Mouse (Mus musculus): ENCODE measurements around the gene Rpl3l. TPM values are rescaled to one million over a fixed set of nuclear protein-coding genes. Genes with fewer than 3 reads are reported as not detected.

Rpl3l gene
- polyA plus RNA-seq, 1 experiment from 2014 or later: not detected

- H3K4me2 ChIP-seq: no peak overlapping the region
- ATAC-seq (ENCODE audit: low read depth): no peak
- no peaks in the 10 kb centered on the region for H3K9me3 ChIP-seq (replicated peaks)
- DNase-seq: no peak
- no peak overlapping the region for H3K9ac ChIP-seq
- no peak overlapping the region for H3K4me3 ChIP-seq (replicated peaks)
- 0 out of 2 replicates have a peak, but pooled peaks cover 16% of the 10 kb centered on the region for H3K27me3 ChIP-seq
- peaks cover 15% of the 10 kb centered on the region for H3K4me1 ChIP-seq (replicated peaks)
- no peak overlapping the region for H3K27ac ChIP-seq
- 76% methylated on average over 14 of the region's 14 CpGs for WGBS (ENCODE audit: insufficient replicate concordance)
- H3K36me3 ChIP-seq: no peaks in the 10 kb centered on the region
Measured at GRCm38 (mm10) chr17:24730787-24731186, 3.2 kb downstream of the Rpl3l start.

DNA sequence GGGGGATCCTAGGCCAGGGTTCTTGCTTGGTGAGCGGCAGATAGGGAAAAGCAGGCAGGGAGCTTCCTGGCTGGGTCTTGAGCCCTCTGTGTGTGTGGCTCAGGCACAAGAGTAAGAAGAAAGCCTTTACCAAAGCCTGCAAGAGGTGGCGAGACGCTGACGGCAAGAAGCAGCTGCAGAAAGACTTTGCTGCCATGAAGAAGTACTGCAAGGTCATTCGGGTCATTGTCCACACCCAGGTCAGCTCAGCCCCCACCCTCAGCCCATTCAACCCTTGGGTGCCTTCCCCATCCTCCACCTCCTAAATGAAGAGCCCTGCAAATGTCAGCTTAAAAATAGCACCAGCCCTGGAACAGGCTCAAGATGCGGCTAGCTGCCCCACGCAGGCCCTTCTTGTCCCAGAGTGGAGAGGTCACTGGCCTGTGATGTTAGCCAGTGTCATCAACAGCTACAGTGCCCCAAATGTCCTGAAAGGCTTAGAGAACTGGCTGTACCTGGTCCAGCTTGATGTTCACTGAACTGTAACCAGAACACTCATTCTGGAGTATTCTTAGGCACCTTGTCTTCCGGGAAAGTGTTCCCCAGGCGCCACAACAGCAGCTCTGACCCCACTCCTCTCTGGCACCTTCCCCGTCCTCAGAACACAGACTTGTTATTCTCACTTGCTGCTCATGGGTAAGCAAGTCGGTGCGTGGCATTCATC is 4.8 kb downstream of the Rpl3l start:
- H3K36me3 ChIP-seq: no peaks in the 10 kb centered on the region
- no peak for ATAC-seq (ENCODE audit: low read depth)
- H3K4me2 ChIP-seq: no peak overlapping the region
- H3K4me1 ChIP-seq (replicated peaks): peaks cover 21% of the 10 kb centered on the region
- no peaks in the 10 kb centered on the region for H3K9me3 ChIP-seq (replicated peaks)
- H3K27me3 ChIP-seq: 0 out of 2 replicates have a peak, but pooled peaks cover 16% of the 10 kb centered on the region
- no peak for DNase-seq
- no peak overlapping the region for H3K4me3 ChIP-seq (replicated peaks)
- no peak overlapping the region for H3K27ac ChIP-seq
- WGBS (ENCODE audit: insufficient replicate concordance): 76% methylated on average over 12 of the region's 12 CpGs
- no peak overlapping the region for H3K9ac ChIP-seq

DNA sequence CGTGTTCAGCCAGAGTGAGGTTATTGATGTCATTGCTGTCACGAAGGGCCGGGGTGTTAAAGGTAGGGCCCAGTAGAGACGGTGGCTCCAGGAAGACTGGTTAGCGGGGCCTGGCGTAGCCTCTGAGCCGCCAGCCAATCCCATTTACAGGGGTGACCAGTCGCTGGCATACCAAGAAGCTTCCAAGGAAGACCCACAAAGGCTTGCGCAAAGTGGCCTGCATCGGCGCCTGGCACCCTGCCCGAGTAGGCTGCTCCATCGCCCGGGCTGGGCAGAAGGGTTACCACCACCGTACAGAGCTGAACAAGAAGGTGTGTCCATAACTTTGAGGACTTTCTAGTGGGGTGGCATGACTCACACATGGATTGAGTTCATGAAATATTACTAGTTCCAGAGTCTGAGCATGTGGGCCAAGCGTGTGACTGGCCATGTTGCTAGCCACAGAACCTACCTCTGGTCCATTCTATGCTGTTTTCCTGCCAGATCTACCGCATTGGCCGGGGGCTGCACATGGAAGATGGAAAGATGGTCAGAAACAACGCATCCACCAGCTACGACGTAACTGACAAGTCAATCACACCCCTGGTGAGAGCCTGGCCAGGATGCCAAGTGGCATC is 5.9 kb downstream of the Rpl3l start:
- WGBS (ENCODE audit: insufficient replicate concordance): 82% methylated on average over 21 of the region's 21 CpGs
- H3K36me3 ChIP-seq: no peaks in the 10 kb centered on the region
- DNase-seq (no peak), ATAC-seq (ENCODE audit: low read depth) (no peak)
- no peaks in the 10 kb centered on the region for H3K9me3 ChIP-seq (replicated peaks)
- 0 out of 2 replicates have a peak, but pooled peaks cover 4% of the 10 kb centered on the region for H3K27me3 ChIP-seq
- H3K4me3 ChIP-seq (replicated peaks): no peak overlapping the region
- H3K4me2 ChIP-seq: no peak overlapping the region
- no peak overlapping the region for H3K9ac ChIP-seq
- no peak overlapping the region for H3K27ac ChIP-seq
- H3K4me1 ChIP-seq (replicated peaks): peaks cover 31% of the 10 kb centered on the region

- 68% methylated on average over 1 of the region's 1 CpGs for WGBS (ENCODE audit: insufficient replicate concordance)
- Histone ChIP-seq H3K36me3 (peaks cover 1% of the 10 kb centered on the region; the same call in 1 of the 2 replicates), H3K4me1 (replicated peaks) (peaks cover 38% of the 10 kb centered on the region), H3K9ac (no peak overlapping the region), H3K4me3 (replicated peaks) (no peak overlapping the region), H3K27ac (no peak overlapping the region), H3K4me2 (no peak overlapping the region), H3K9me3 (replicated peaks) (no peaks in the 10 kb centered on the region), H3K27me3 (0 out of 2 replicates have a peak, but pooled peaks cover 3% of the 10 kb centered on the region)
- ATAC-seq (ENCODE audit: low read depth): no peak
- no peak for DNase-seq
Measured at GRCm38 (mm10) chr17:24734513-24734912, 6.9 kb downstream of the Rpl3l start.

DNA sequence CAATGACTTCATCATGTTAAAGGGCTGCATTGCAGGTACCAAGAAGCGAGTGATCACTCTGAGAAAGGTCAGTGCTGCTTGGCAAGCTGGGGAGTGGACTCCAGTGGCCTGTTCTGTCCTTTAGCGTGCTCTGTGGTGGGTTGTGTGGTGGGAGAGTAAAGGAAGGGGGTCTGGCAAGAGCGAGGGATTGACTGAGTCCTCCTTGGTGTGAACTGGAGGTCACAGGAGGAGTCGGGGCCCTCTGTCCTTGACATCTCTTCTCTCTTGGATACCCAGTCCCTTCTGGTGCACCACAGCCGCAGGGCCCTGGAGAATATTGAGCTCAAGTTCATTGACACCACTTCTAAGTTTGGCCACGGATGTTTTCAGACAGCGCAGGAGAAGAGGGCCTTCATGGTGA is 7.8 kb downstream of the Rpl3l start:
- H3K36me3 ChIP-seq: peaks cover 10% of the 10 kb centered on the region
- H3K27ac ChIP-seq: peak overlapping the region; percentile 87
- H3K9me3 ChIP-seq (replicated peaks): no peaks in the 10 kb centered on the region
- no peak for DNase-seq
- 0 out of 2 replicates have a peak, but pooled peaks cover 3% of the 10 kb centered on the region for H3K27me3 ChIP-seq
- no peak for ATAC-seq (ENCODE audit: low read depth)
- H3K4me1 ChIP-seq (replicated peaks): peaks cover 45% of the 10 kb centered on the region
- H3K4me2 ChIP-seq: peak overlapping the region; percentile 91
- H3K4me3 ChIP-seq (replicated peaks): peak overlapping the region; percentile 48
- peak overlapping the region; percentile 66 for H3K9ac ChIP-seq
- WGBS (ENCODE audit: insufficient replicate concordance): 72% methylated on average over 7 of the region's 7 CpGs

GRCm38 (mm10) chr17:24736330-24737051 is 8.9 kb downstream of the Rpl3l start, which contains the start of gene Msrb1:
Msrb1 (plus strand) TSS chr17:24736642.
- under 1% methylated on average over 29 of the region's 29 CpGs for WGBS (ENCODE audit: insufficient replicate concordance)
- peaks cover 45% of the 10 kb centered on the region for H3K4me1 ChIP-seq (replicated peaks)
- H3K27ac ChIP-seq: peak within 1 kb of the TSS; percentile 87
- H3K36me3 ChIP-seq: peaks cover 14% of the 10 kb centered on the region
- peak within 1 kb of the TSS; percentile 82 for H3K9ac ChIP-seq
- H3K4me2 ChIP-seq: peak within 1 kb of the TSS; percentile 91
- no peaks in the 10 kb centered on the region for H3K9me3 ChIP-seq (replicated peaks)
- ATAC-seq (ENCODE audit: low read depth) (peak; percentile 96), DNase-seq (peak; percentile 100)
- H3K27me3 ChIP-seq: no peaks in the 10 kb centered on the region
- H3K4me3 ChIP-seq (replicated peaks): peak within 1 kb of the TSS; percentile 75

DNA sequence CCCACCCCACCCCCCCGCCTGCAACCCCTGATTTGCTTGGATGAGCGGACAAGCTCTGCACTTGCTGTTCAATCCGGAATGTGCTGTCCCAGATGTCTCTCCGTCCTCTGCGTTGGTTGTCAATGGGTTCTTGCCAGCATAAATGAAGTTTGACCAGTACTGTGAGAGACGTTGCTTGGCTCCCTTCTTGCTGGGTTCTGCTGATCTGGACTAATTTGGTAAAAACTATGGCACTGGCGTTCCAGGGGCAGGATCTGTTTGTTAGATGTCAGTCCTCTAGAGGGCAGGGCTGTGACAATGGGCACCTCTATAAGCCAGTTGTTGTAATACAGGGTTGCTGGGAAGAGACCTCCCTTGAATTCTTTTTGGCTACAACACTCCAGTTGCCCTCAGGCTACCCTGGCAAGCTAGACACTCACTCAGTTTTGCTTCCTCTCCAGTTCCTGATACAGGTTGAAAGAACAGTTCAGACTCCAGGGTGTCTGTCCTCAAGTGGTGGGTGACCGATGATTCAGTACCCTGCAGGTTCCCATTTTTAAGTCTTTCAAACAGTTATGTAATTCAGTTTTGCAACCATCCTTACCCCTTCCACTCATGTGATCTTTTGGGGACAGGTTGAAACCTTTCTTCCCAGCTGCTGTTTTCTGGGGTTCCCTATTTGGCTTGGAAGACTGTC is 9.7 kb downstream of the Rpl3l start:
- Histone ChIP-seq H3K4me3 (replicated peaks) (peak overlapping the region; percentile 75), H3K27me3 (no peaks in the 10 kb centered on the region), H3K4me2 (peak overlapping the region; percentile 91), H3K9me3 (replicated peaks) (no peaks in the 10 kb centered on the region), H3K9ac (peak overlapping the region; percentile 82), H3K4me1 (replicated peaks) (peaks cover 45% of the 10 kb centered on the region), H3K27ac (peak overlapping the region; percentile 84), H3K36me3 (peaks cover 21% of the 10 kb centered on the region)
- ATAC-seq (ENCODE audit: low read depth): no peak
- DNase-seq: no peak
- WGBS (ENCODE audit: insufficient replicate concordance): 23% methylated on average over 8 of the region's 8 CpGs

DNA sequence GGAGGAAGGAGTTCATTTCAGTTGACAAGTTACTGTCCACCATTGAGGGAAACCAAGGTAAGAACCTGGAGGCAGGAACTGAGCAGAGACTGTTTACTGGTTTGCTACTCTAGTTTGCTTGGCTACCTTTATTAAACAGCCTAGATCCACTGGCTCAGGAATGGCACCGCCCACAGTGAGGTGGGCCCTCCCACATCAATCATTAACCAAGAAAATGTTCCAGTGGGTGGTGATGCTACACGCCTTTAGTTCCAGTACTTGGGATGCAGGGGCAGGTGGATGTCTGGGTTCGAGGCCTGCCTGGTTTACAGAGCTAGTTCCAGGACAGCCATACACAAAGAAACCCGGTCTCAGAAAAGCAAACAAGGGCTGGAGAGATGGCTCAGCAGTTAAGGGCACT is 10.6 kb downstream of the Rpl3l start:
- Histone ChIP-seq H3K27me3 (no peaks in the 10 kb centered on the region), H3K4me2 (peak overlapping the region; percentile 91; the same call in 1 of the 2 replicates), H3K27ac (no peak overlapping the region), H3K4me3 (replicated peaks) (0 out of 2 replicates have a peak overlapping the region, but pooled peaks have one; percentile 75), H3K9ac (no peak overlapping the region), H3K9me3 (replicated peaks) (no peaks in the 10 kb centered on the region), H3K4me1 (replicated peaks) (peaks cover 45% of the 10 kb centered on the region), H3K36me3 (peaks cover 23% of the 10 kb centered on the region)
- ATAC-seq (ENCODE audit: low read depth) (no peak), DNase-seq (no peak)
- 66% methylated on average over 4 of the region's 4 CpGs for WGBS (ENCODE audit: insufficient replicate concordance)

GRCm38 (mm10) chr17:24739926-24740325 is 12.3 kb downstream of the Rpl3l start:
- Histone ChIP-seq H3K4me3 (replicated peaks) (no peak overlapping the region), H3K27ac (no peak overlapping the region), H3K27me3 (no peaks in the 10 kb centered on the region), H3K9ac (no peak overlapping the region), H3K9me3 (replicated peaks) (no peaks in the 10 kb centered on the region), H3K36me3 (peaks cover 23% of the 10 kb centered on the region), H3K4me1 (replicated peaks) (peaks cover 44% of the 10 kb centered on the region), H3K4me2 (no peak overlapping the region)
- no peak for DNase-seq
- WGBS (ENCODE audit: insufficient replicate concordance): 73% methylated on average over 8 of the region's 8 CpGs
- ATAC-seq (ENCODE audit: low read depth): no peak

DNA sequence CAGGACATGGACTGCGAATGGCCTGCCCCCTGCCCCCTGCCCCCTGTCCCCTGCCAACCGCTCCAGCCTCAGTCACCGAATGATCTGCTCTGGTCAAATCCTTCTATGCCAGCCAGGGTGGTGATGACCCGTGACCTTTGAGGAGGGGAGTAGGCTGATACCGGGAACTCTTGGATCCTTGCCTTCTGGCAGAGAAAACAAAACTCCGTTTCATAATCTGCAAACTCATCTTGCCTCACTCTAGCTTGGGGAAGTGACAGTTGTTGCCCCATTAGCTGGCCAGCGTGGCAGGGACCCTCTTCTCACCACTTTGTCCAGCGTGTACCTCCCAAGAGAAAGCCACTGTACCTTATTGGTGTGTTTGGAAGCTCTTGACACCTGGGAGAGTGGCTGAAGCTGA is 14.7 kb downstream of the Rpl3l start:
- DNase-seq (no peak), ATAC-seq (ENCODE audit: low read depth) (no peak)
- 70% methylated on average over 8 of the region's 8 CpGs for WGBS (ENCODE audit: insufficient replicate concordance)
- H3K4me3 ChIP-seq (replicated peaks): no peak overlapping the region
- H3K27me3 ChIP-seq: peaks cover 10% of the 10 kb centered on the region
- no peak overlapping the region for H3K27ac ChIP-seq
- H3K9ac ChIP-seq: no peak overlapping the region
- no peak overlapping the region for H3K4me2 ChIP-seq
- peaks cover 23% of the 10 kb centered on the region for H3K36me3 ChIP-seq
- H3K9me3 ChIP-seq (replicated peaks): no peaks in the 10 kb centered on the region
- peaks cover 25% of the 10 kb centered on the region for H3K4me1 ChIP-seq (replicated peaks)

DNA sequence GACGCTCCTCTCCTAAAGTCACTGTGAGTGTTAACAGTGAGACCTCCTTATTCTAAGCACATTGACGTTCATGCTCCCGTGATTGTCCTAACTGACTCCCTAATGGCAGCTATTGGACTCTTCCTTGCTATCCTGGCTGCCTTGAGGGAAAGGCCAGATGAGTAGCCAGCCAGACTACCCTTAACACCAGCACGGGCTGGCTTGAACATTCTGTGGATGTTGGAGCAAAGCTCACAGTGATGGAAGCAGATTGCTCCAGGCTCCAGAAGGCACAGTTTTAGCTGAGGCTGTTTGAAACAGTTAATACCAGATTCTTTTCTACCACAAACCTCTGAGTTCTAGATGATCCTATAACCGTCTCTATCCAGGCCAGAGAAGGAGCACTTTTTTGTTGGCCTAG is 16.3 kb downstream of the Rpl3l start:
- peaks cover 24% of the 10 kb centered on the region for H3K27me3 ChIP-seq
- no peak overlapping the region for H3K4me3 ChIP-seq (replicated peaks)
- 67% methylated on average over 5 of the region's 5 CpGs for WGBS (ENCODE audit: insufficient replicate concordance)
- no peaks in the 10 kb centered on the region for H3K9me3 ChIP-seq (replicated peaks)
- DNase-seq: no peak
- ATAC-seq (ENCODE audit: low read depth): no peak
- no peak overlapping the region for H3K27ac ChIP-seq
- no peak overlapping the region for H3K4me2 ChIP-seq
- peaks cover 13% of the 10 kb centered on the region for H3K4me1 ChIP-seq (replicated peaks)
- H3K36me3 ChIP-seq: peaks cover 23% of the 10 kb centered on the region
- H3K9ac ChIP-seq: no peak overlapping the region
